Mouse (Mus musculus) neutrophil, adult 5-6 weeks (primary cell): ENCODE data around the gene Smtnl1. TPM values are rescaled to one million over a fixed set of nuclear protein-coding genes. Genes with fewer than 3 reads are reported as not detected.

ENCODE experiments used
- ATAC-seq: fragments of 151-379, 151-347 bp; 2 replicates; pipeline ENCODE4 v1.8.0; 2017; ENCODE audit warnings: mild to moderate bottlenecking, moderate TSS enrichment; ENCODE audit not compliant: insufficient number of reproducible peaks, poor library complexity, low FRiP score, severe bottlenecking; ENCODE audit errors: extremely low read depth
- total RNA-seq: library from RNA; stranded (forward); fragments of 200-1000 nt; gene quantifications from 2 replicates; pipeline ENCODE4 v1.2.3, GENCODE M21; 2017

Smtnl1 gene
- total RNA-seq, 1 experiment from 2014 or later: not detected

GRCm38 (mm10) chr2:84800304-84800703, 22.1 kb downstream of the Smtnl1 start:
- no peak for ATAC-seq

DNA sequence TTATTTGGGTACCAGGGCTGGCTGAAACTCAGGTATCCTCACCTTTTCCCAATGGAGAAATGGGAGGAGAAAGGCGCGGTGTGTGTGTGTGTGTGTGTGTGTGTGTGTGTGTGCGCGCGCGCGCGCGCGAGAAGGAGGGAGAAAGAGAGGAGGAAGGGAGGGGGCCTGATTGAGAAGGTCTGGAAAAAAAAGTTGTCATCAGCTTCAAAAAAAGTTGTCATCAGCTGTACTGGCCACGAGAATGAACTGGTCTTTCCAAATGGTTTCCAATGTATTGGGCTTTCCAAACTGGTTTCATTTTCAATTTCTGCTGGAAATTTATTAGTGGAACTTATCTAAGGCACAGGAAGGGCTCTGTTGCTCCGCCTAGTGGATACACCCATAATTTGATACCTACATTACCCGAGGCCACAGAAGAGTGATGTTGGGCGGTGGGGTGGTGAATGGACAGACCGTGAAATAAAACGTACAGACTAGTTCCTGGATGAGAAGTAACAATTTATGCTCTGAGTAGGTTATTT, 23.4 kb downstream of the Smtnl1 start:
- ATAC-seq: peak; percentile 83

DNA sequence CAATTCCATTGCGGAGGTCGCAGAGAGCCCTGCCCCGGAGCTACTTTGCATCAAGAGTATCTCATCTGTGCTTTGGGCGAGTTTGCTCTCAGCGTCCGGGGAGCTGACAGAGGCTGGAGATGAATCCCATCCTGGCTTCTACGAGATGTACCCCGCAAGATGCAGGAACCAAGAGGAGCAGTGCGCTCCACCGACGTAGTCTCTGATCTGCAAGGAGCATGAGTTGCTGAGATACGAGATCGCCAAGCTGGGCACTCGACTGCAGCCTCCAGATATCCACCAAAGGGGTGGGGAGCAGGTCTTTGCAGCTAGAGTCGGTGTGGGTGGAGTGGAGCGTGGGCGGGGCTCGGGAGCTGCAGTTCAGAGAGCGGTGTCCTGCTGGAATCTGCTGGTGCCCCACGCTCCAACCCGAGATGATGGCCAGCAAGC, 23.9 kb downstream of the Smtnl1 start, which contains the start of gene Ube2l6:
Gene Ube2l6, plus strand, starts transcription at position 336 of the 429 bp plus-strand sequence.
- ATAC-seq: peak; percentile 35; the same call in 1 of the 2 replicates

DNA sequence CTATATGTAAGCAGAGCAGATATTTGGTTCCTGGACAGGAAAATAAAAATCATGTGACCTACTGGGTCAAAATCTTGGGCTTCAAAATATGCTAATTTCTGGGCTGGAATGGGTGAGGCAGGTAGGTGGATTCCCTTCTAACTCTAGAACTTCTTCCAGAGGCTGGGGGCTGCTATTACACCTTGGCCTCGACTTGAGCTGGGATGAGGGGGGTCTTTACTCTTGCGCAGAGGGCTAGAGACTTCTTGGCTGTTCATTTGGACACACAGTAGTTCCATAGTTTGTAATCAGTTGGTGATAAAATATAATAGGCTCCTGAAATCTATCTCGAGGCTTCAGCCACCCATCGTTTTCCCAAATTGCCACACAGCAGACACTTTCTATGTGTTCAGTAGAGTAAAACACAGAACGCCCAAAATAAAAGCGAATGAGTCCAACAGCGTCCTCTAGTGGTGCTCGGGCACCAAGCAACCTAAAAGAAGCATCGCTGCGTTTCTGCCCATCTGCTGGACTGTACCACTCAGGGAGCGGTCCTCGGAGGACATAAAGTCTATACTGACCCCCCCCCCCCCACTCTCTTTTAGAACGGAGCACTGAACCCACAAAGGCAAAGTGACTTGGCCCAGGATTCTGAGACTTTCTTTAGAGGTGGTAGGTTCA, 24.5 kb downstream of the Smtnl1 start:
- peak; percentile 71 for ATAC-seq

GRCm38 (mm10) chr2:84793871-84794270, 28.6 kb downstream of the Smtnl1 start:
- no peak for ATAC-seq

- ATAC-seq: no peak
These were observed 29.3 kb downstream of the Smtnl1 start for GRCm38 (mm10) chr2:84793154-84793553.

GRCm38 (mm10) chr2:84792516-84792915, 29.9 kb downstream of the Smtnl1 start:
- no peak for ATAC-seq

GRCm38 (mm10) chr2:84790418-84790817, 32.0 kb downstream of the Smtnl1 start:
- no peak for ATAC-seq

- no peak for ATAC-seq
These were observed 34.1 kb downstream of the Smtnl1 start for GRCm38 (mm10) chr2:84788316-84788715.

DNA sequence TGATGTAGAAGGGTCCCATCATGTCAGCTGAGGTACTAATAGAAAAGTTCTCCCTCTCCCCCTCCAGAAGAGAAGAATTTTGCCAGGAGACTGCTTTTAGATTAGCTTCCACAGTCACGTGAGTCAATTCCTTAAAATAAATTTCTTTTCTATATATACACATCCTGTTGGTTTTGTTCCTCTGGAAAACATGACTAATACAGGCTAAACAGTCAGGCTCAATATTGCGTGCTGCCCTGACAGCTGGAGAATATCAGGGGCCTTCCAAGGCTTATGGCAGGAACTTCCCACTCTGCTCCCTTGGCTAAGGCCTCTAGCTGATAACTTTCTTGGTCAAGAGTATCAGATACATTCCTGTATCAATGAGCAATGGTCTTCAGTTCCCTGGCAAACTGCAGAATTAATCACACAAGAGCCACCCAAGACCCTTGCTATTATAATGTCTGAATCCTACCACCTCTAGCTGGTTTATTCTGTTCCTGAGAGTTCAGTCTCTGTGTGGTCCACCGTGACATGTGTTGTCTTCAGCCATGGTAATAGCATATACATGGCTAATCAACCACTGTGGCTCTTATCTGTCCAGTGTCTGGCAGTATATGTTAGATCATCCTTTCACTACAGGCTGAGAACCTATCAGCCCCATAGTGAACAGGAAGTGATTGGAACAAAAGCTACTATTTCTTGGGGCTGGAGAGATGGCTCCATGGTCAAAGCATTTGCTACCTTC, 38.4 kb downstream of the Smtnl1 start:
- no peak for ATAC-seq

DNA sequence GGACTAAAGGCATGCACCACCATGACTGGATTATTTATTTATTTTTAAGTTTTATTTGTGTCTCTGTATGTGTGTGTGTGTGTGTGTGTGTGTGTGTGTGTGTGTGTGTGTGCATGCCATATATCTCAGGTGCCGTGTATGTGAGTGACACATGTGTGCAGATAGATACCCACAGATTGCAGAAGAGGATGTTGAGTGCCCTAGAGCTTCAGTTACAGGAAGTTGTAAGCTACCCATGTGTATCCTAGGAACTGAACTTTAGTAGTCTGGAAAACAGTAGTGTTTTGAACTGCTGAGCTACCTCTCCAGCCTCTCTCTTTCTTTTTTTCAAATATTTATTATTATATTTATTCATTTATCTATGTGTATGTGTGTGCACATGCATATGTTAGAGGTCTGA, 39.1 kb downstream of the Smtnl1 start:
- peak; percentile 35; the same call in 1 of the 2 replicates for ATAC-seq

- ATAC-seq: peak; percentile 59
These were observed 43.2 kb downstream of the Smtnl1 start for GRCm38 (mm10) chr2:84779210-84779609.

- no peak for ATAC-seq
These were observed 44.7 kb downstream of the Smtnl1 start for GRCm38 (mm10) chr2:84777706-84778105.

GRCm38 (mm10) chr2:84775665-84776064, 46.8 kb downstream of the Smtnl1 start:
- no peak for ATAC-seq

- ATAC-seq: no peak
These were observed 47.2 kb downstream of the Smtnl1 start, which contains the start of gene Serping1 for GRCm38 (mm10) chr2:84775241-84775640. Gene Serping1 (minus strand): TSS chr2:84775444.

DNA sequence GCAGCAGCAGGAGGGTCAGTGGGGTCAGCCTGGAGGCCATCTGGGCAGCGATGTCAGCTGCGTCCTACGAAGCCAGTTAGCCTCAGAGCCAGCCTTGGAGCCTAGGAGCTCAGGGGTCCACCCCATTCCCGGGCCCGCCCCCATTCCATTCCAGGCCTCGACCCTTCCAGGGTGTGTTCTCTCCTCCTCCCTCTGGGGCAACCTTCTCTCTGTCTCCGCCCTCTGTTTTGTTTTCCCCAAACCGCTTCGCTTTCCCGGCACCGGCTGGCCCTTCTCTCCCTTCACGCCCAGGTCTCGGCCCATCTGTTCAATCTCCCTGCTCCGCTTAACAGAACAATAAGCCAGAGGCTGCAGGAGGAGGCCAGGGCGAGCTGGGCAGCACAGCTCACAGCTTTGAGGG, 47.7 kb downstream of the Smtnl1 start:
- no peak for ATAC-seq

DNA sequence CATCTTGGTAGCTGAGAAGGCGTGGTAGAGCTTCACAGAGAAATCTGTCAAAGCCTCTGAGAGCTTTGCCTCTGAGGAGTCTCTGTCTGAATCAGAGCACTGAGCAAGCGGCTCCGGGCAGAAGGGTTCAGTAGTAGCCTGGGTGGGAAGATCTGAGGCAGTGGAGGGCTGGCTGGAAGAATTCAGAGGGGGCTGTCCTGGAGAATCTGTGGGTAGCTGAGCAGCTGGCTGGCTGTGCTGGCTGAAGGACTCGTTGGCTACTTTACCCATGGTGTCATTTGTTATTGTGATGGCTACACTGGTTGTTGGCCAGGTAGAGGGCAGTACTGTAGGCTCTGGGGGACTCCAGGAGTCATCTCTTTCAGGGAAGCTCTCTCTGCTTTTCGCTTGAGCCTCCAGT, 49.3 kb downstream of the Smtnl1 start:
- ATAC-seq: no peak

GRCm38 (mm10) chr2:84772454-84772853, 50.0 kb downstream of the Smtnl1 start:
- ATAC-seq: no peak

DNA sequence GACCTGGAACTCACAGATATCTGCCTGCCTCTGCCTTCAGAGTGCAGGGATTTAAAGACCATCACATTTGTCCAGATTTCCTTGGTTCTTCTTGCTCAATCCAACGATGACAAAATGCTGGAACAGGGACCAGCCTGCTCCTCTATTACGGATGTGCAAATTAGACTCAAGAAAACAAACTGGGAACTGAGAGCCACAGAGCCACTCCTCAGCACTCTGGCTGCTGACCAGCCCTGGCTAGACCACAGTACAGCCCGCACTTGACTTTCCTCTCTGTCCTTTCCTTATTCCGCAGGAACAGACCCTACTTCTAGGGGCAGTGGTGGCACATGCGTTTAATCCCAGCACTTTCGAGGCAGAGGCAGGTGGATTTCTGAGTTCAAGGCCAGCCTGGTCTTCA, 52.0 kb downstream of the Smtnl1 start:
- ATAC-seq: no peak

- ATAC-seq: no peak
These were observed 59.6 kb downstream of the Smtnl1 start for GRCm38 (mm10) chr2:84762818-84763217.
